Mouse (Mus musculus) forebrain, postnatal 0 days (tissue): ENCODE results near the gene Psmd5. TPM values are rescaled to one million over a fixed set of nuclear protein-coding genes. Genes with fewer than 3 reads are reported as not detected.
A peak's percentile ranks its signal among the peaks of the same experiment; 100 is the strongest.
"Not testable (repeated sequence)": the region's sequence is repeated elsewhere in the genome, so short reads cannot be mapped to it uniquely, and the experiment has no call there.

ENCODE experiments used
- ATAC-seq: fragments of 200-750 bp; cut with Nextera tagmentation; 2 replicates; pipeline ENCODE4 v1.8.0; 2017; ENCODE audit warnings: mild to moderate bottlenecking, moderate library complexity
- DNase-seq: peaks from one replicate; pipeline ENCODE4 v3.0.0-alpha.2; 2015
- H3K27ac ChIP-seq: fragments of 300-500 bp; sonication (generic); 2 replicates; pipeline ENCODE4 v1.5.1; 2014; ENCODE audit warnings: low read depth, mild to moderate bottlenecking, antibody characterized with exemption, low read length, moderate library complexity, mixed read lengths
- H3K27me3 ChIP-seq: fragments of 300-500 bp; sonication (generic); 2 replicates; pipeline ENCODE4 v1.6.1; 2014; ENCODE audit warnings: mild to moderate bottlenecking, low read length, mixed read lengths; ENCODE audit not compliant: insufficient read depth
- H3K36me3 ChIP-seq: fragments of 300-500 bp; sonication (generic); 2 replicates; pipeline ENCODE4 v1.6.1; 2014; ENCODE audit warnings: mild to moderate bottlenecking, moderate library complexity; ENCODE audit not compliant: insufficient read depth
- H3K4me1 ChIP-seq: fragments of 300-500 bp; sonication (generic); 2 replicates; pipeline ENCODE4 v1.6.1; 2014; ENCODE audit warnings: antibody characterized with exemption; ENCODE audit not compliant: insufficient read depth
- H3K4me2 ChIP-seq: fragments of 300-500 bp; sonication (generic); 2 replicates; pipeline ENCODE4 v1.6.1; 2014; ENCODE audit warnings: low read depth, mild to moderate bottlenecking, moderate library complexity
- H3K4me3 ChIP-seq: fragments of 300-500 bp; sonication (generic); 2 replicates; pipeline ENCODE4 v1.5.1; 2014; ENCODE audit warnings: low read depth, low read length, mixed read lengths
- H3K9ac ChIP-seq: fragments of 300-500 bp; sonication (generic); 2 replicates; pipeline ENCODE4 v1.6.1; 2014; ENCODE audit warnings: mild to moderate bottlenecking
- H3K9me3 ChIP-seq: fragments of 300-500 bp; sonication (generic); 2 replicates; pipeline ENCODE4 v1.6.1; 2016; ENCODE audit warnings: low read length
- CTCF ChIP-seq: sonication (generic); IDR thresholded peaks from 2 replicates; pipeline ENCODE4 v1.5.1; 2016; ENCODE audit warnings: antibody characterized with exemption, control low read depth, low read depth
- WGBS: fragments of 180-500 bp; shearing (Covaris S2); extraction: QIAGEN DNeasy Blood & Tissue Kit; methylation state at CpG from one replicate; pipeline ENCODE4 v1.1.7; 2014; 5-methylcytosine and 5-hydroxymethylcytosine counted together
- polyA plus RNA-seq: library from polyadenylated mRNA; unstranded; fragments of >200 nt; fragmentation: Nextera tagmentation; extraction: Ambion mirVana; gene quantifications from 2 replicates; pipeline ENCODE4 v1.2.1, GENCODE M21; 2015
- total RNA-seq: library from RNA; depleted of rRNA; stranded (reverse); fragments of >200 nt; gene quantifications from 2 replicates; pipeline ENCODE4 v1.2.3, GENCODE M21; 2014

Gene Psmd5
- total and polyA plus RNA-seq, 2 experiments from 2014 or later = 43.3 to 85.2 TPM

DNA sequence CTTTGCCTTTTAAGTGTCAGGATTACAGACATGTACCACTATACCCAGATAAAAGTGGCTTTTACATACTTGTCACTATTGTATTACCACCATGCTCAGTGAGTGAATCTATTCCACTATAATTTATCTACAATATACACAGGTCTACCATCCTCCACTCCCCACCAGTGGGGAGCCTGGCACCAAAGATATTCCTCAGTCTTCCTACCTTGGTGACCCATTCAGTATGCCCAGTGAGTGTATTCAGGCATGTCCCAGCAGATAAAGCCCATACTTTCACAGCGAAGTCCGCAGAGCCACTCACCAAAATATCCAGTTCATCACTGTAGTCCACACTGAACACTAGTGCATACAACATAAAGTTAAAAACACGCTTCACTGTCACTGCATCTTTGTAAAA is 64.0 kb downstream of the Psmd5 start:
- WGBS = 96% methylated on average over 3 of the region's 3 CpGs
- no peak for DNase-seq
- no peaks in the 10 kb centered on the region for H3K4me1 ChIP-seq
- no peaks in the 10 kb centered on the region for H3K27me3 ChIP-seq
- H3K4me2 ChIP-seq = no peak overlapping the region
- ATAC-seq = no peak
- no peak for TF ChIP-seq CTCF
- no peak overlapping the region for H3K4me3 ChIP-seq
- no peak overlapping the region for H3K27ac ChIP-seq
- no peak overlapping the region for H3K9ac ChIP-seq
- no peaks in the 10 kb centered on the region for H3K9me3 ChIP-seq
- H3K36me3 ChIP-seq = peaks cover 30% of the 10 kb centered on the region; the same call in 1 of the 2 replicates

DNA sequence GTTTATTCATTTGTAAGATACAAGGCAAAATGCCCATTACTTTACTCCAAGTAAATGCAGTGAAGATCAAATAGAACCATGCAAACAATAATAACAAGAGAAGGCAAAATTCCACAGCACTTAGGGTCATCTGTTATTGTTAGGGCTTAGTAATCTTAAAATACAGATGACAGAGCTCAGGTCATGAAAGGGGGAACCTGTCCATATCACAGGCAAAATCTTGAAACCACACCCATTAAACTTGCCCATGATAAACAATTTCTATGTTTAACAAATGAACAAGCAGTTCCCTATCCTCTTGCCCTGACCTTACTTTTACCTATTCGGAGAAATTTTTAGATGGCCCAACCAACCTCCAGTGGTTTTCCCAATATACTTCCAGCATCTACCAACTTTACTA is 65.2 kb downstream of the Psmd5 start:
- Histone ChIP-seq H3K9me3 (no peaks in the 10 kb centered on the region), H3K4me2 (no peak overlapping the region), H3K4me1 (no peaks in the 10 kb centered on the region), H3K9ac (no peak overlapping the region), H3K27ac (no peak overlapping the region), H3K36me3 (peaks cover 24% of the 10 kb centered on the region; the same call in 1 of the 2 replicates), H3K27me3 (no peaks in the 10 kb centered on the region), H3K4me3 (no peak overlapping the region)
- WGBS = 91% methylated on average over 1 of the region's 1 CpGs
- TF ChIP-seq CTCF = no peak
- ATAC-seq (no peak), DNase-seq (no peak)

DNA sequence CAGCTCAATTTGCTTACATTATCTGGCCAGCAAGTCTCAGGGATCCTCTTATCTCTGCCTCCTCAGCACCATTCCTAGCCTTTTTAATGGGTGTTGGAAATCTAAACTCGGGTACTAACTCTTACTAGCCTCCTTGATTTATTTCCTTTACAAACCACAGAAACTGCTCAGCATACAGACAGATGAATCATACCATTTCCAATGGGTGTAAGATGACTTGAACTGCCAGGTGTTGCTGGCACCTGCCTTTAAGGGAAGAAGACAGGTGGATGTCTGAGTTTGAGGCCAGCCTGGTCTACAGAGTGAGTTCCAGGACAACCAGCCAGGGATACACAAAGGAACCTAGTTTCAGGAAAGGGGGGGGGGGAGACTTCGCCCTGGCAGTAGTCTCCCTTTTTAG is 66.7 kb downstream of the Psmd5 start:
- DNase-seq (no peak), ATAC-seq (no peak)
- 84% methylated on average over 2 of the region's 2 CpGs for WGBS
- no peak for TF ChIP-seq CTCF
- H3K9ac ChIP-seq = no peak overlapping the region
- H3K27ac ChIP-seq = no peak overlapping the region
- H3K9me3 ChIP-seq = no peaks in the 10 kb centered on the region
- no peak overlapping the region for H3K4me3 ChIP-seq
- H3K36me3 ChIP-seq = peaks cover 24% of the 10 kb centered on the region; the same call in 1 of the 2 replicates
- H3K4me2 ChIP-seq = no peak overlapping the region
- no peaks in the 10 kb centered on the region for H3K27me3 ChIP-seq
- H3K4me1 ChIP-seq = peaks cover 9% of the 10 kb centered on the region; the same call in 1 of the 2 replicates

DNA sequence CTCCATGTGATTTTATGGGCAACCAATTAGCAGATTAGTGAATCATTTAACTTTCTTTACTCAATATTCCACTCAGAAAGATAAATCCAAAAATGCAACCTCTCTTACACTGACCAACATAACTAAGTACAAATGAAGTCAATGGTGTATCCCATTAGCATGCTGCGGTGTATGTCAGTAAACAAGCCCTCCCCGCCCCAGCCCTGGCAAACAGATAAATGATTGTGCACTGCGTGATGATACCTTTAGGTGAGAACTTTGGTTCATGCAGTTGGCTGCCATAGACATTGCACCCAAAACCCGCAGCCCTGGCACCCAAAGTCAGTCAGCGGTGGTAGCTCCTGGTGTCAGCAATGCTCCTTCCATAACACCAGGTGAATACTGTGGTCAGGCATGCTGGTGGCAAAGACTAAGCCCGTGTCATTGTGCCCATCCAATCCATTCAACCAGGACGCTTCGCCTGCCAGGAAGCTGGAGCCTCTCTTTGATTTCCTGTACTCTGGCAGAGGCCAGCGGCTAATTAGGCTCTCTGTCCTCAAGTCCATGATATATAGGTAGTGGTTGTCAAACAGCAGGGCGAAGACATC is 69.3 kb downstream of the Psmd5 start:
- ATAC-seq (no peak), DNase-seq (no peak)
- 88% methylated on average over 10 of the region's 10 CpGs for WGBS
- no peak overlapping the region for H3K4me3 ChIP-seq
- H3K9ac ChIP-seq = no peak overlapping the region
- H3K27ac ChIP-seq = no peak overlapping the region
- no peak overlapping the region for H3K4me2 ChIP-seq
- H3K36me3 ChIP-seq = 0 out of 2 replicates have a peak, but pooled peaks cover 12% of the 10 kb centered on the region
- no peaks in the 10 kb centered on the region for H3K9me3 ChIP-seq
- no peak for TF ChIP-seq CTCF
- H3K27me3 ChIP-seq = no peaks in the 10 kb centered on the region
- peaks cover 9% of the 10 kb centered on the region; the same call in 1 of the 2 replicates for H3K4me1 ChIP-seq

DNA sequence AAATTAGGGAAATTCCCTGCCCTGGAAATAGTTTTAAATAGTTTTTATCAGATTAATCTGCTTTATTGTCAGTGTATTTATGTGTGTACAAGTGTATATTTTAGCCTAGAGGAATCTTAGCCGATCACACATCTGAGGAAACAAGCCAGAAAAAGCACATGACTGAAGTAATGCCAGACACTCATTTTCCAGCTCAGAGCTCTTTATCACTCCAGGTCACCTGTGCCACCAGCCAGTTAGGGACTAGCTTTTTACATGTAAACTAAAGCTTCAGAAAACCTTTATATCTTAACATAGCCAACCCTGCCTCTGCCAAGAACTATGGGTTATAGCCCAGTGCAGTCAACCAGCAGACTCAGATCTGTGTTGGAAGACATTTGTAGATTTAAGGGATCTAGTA is 70.0 kb downstream of the Psmd5 start:
- Histone ChIP-seq H3K36me3 (0 out of 2 replicates have a peak, but pooled peaks cover 12% of the 10 kb centered on the region), H3K4me3 (no peak overlapping the region), H3K4me1 (peaks cover 9% of the 10 kb centered on the region; the same call in 1 of the 2 replicates), H3K4me2 (no peak overlapping the region), H3K9ac (no peak overlapping the region), H3K9me3 (no peaks in the 10 kb centered on the region), H3K27me3 (no peaks in the 10 kb centered on the region), H3K27ac (no peak overlapping the region)
- DNase-seq (no peak), ATAC-seq (no peak)
- no peak for TF ChIP-seq CTCF
- 66% methylated on average over 1 of the region's 1 CpGs for WGBS

DNA sequence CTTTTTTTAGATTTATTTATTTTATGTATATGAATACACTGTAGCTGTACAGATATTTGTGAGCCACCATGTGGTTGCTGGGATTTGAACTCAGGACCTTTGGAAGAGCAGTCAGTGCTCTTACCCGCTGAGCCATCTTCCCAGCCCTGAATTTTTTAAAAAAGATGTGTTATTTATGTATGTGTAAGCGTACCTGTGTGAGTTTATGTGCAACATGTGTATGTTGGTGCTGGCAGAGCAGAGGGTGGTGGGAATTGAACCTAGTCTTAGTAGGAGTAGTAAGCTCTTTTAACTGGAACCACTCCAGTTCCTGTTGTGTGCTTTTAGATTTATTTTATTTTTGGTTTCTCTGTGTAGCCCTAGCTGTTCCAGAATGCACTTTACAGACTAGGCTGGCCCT is 70.6 kb downstream of the Psmd5 start:
- 95% methylated on average over 2 of the region's 2 CpGs for WGBS
- no peak for TF ChIP-seq CTCF
- no peak overlapping the region for H3K9ac ChIP-seq
- 0 out of 2 replicates have a peak, but pooled peaks cover 12% of the 10 kb centered on the region for H3K36me3 ChIP-seq
- DNase-seq (no peak), ATAC-seq (no peak)
- no peak overlapping the region for H3K4me3 ChIP-seq
- H3K4me2 ChIP-seq = no peak overlapping the region
- no peaks in the 10 kb centered on the region for H3K9me3 ChIP-seq
- peaks cover 10% of the 10 kb centered on the region; the same call in 1 of the 2 replicates for H3K4me1 ChIP-seq
- H3K27ac ChIP-seq = no peak overlapping the region
- no peaks in the 10 kb centered on the region for H3K27me3 ChIP-seq

DNA sequence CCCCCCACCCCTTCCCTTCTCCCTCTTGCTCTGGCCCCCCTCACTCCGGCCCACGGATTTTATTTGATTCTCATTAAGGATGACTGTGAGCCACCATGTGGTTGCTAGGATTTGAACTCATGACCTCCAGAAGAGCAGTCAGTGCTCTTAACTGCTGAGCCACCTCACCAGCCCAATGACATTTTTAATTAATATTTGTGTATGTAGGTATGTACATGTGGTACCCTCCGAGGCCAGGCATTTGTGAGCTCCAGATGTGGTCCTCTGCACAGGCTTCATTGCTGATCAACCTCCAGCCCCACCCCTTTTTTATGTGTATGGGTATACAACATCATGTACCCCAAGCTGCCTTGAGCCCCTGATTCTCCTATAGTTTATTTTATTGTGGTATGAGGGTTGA is 71.0 kb downstream of the Psmd5 start:
- ATAC-seq (no peak), DNase-seq (no peak)
- no peak overlapping the region for H3K9ac ChIP-seq
- peak overlapping the region; percentile 24 for H3K4me2 ChIP-seq
- H3K36me3 ChIP-seq = 0 out of 2 replicates have a peak, but pooled peaks cover 12% of the 10 kb centered on the region
- H3K4me3 ChIP-seq = no peak overlapping the region
- no peak overlapping the region for H3K27ac ChIP-seq
- no peaks in the 10 kb centered on the region for H3K27me3 ChIP-seq
- H3K9me3 ChIP-seq = no peaks in the 10 kb centered on the region
- H3K4me1 ChIP-seq = peaks cover 13% of the 10 kb centered on the region; the same call in 1 of the 2 replicates
- TF ChIP-seq CTCF = no peak
- WGBS = 76% methylated on average over 3 of the region's 3 CpGs

DNA sequence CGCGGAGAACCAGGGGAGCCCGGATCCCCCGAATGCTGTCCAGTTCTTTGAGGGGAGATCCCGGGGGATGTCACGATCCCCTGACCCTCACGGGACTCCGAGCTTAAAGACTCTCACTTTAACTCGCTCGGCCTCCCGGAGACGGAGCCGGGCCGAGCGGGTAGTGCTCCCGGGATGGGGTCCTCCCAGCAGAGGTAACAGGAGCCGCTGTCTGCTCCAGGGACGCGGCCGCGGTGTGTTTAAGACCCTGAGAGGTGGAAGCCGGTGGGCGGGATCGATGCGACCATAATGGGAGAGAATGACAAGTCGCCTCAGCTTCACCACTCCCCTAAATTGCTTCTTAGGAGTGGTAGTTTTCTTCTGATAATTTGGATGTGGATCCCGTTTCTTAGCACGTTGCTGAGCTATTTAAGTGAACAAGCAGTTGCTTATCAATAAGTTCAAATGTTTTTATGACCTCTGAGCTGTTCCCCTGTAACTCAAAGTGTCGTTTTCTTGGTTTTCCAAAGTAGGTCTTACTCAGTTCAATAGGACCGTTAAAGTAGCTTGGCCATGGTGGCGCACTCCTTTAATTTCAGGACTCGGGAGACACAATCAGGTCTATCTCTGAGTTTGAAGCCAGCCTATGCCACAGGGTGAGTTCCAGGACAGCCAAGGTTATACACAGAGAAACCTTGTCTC is 72.1 kb downstream of the Psmd5 start:
- H3K9me3 ChIP-seq, H3K27me3 ChIP-seq: not testable (repeated sequence)
- peak overlapping the region; percentile 61 for H3K4me2 ChIP-seq
- H3K4me3 ChIP-seq = peak overlapping the region; percentile 59
- peak; percentile 52 for DNase-seq
- 0 out of 2 replicates have a peak, but pooled peaks cover 12% of the 10 kb centered on the region for H3K36me3 ChIP-seq
- H3K4me1 ChIP-seq = peaks cover 13% of the 10 kb centered on the region; the same call in 1 of the 2 replicates
- WGBS = under 1% methylated on average over 21 of the region's 32 CpGs
- peak overlapping the region; percentile 84 for H3K9ac ChIP-seq
- peak overlapping the region; percentile 90 for H3K27ac ChIP-seq
- ATAC-seq = peak; percentile 44
